Mouse (Mus musculus) induced T-regulatory cell, adult 2 months (primary cell): ENCODE data around the gene Cfap97d1.
A peak's percentile ranks its signal among the peaks of the same experiment; 100 is the strongest.

Experiments
- DNase-seq: peaks from one replicate; pipeline ENCODE4 v3.0.0-alpha.2; 2012; ENCODE audit warnings: low read depth

Gene Cfap97d1

DNA sequence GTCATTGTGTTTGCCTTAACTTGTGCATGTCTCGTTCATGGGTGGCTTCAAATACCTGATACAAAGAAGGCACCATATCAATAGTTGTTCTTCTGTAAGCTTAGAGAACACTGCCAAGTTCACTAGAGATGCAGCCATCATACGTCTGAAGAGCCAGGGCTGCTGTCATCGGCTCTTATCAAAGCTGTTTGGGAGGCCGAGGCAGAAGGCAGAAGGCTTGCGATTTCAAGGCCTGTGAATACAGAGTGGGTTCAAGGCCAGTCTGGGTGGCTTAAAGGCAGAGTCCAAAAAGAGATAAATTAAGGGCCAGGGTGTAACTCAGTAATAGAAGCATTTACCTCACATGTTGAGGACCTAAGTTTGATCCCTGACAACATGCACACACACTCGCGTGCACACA, 52.3 kb downstream of the Cfap97d1 start:
- DNase-seq: no peak

DNA sequence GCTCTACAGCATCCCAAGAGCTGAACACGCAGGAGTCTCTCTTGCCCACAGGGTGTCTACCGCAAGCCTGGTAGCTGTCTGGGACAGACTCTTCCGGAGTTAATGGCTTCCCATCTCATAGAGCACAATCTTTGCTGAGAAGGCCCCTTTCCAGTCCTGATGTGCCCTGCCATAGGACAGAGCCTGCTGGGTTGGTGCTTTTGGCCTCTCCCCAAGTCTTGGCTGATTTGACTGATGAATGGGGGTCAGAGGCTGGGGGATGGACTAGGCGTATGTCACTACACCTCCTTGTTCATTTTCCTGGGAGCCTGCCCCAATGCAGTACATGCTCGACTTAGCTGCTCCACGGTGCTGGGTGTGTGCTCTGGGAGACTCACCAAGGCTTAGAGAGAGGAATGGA, 53.7 kb downstream of the Cfap97d1 start:
- DNase-seq: no peak

DNA sequence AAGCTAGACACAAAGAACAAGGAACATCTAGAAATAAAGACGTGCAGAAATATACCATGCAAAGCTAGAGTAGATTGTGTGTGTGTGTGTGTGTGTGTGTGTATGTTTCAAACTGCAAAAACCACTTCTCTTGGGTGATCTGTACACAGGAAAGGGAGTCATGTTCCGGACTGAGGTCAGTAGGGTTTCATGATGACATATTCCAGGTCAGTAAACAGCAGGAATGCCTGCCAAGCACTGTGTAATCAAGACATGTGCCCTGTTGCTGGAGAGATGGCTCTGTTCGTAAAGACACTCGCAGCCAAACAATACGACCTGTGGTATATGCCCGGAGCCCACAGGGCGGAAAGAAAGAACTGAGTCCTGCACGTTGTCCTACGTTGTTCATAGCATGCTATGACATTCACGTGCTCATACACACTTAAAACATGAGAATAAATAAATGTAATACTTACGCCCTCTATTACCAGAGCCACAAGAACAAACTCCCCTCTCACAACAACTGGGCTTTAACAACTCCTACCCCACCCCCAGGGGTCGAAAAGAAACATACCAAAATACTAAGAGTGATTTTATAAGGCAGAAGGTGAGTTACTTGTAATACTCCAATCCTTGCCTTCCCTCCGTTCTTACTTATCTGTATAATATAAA, 55.5 kb downstream of the Cfap97d1 start:
- DNase-seq: no peak

DNA sequence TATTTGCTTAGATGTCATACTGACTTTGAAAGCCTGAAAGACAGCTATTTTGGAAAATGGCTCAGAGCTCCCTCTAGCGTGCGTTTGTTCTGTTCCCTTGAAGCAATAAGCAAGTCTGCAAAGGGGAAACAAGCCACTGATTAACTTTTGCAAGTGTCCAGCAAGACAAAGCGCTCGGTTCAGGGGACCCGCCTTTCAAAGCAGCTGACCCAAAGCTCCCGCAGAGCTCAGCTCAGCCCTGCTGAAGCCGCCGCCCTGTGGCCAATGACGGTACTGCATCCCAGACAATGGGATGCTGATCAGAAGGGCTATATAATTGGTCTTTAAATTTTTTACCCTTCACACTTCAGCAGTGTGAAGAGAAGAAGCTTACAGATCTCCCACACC, 56.1 kb downstream of the Cfap97d1 start:
- peak; percentile 77 for DNase-seq

DNA sequence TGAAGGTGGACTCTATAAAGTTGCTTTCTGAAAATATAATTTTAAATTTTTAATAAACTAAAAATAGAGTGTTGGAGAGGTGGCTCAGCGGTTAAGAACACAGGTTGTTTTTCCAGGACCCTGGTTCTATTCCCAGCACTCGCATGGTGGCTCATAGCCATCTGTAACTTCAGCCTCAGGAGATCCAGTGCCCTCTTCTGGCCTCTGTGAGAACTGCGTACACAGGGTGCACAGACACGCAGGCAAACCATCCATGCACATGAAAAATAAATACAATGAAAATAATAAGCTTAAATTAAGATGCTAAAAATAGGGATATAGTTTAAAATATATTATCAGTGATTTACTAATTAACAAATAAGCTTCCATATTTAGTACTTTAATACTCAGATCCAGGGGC, 56.6 kb downstream of the Cfap97d1 start:
- DNase-seq: peak; percentile 40

DNA sequence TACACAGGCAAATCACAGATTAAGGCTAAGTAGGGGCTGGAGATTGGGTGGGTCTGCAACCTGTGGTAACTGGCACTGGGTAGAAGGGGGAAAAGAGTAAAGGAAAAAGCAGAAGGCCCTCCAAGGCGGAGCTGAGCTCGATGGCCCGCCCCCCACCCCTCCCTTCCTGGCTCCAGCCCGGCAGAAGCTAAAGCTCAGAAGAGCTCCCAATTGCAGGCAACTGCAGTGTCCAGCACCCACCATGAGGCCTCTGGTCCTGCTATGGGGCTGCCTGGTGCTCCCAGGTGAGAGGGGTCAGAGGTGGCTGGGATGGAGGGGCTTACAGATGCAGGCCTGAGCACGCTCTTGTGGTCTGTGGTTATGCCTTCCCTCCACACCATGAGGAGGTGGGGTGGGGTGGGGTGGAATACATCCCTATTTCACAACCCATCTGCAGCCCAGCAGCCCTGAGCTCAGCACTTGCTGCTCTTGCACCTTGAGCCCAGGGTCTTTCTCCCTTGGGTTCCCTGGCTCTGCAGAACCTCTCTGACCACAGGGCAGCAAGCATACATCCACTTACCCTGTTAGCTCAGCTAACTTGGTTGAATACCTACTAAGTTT, 57.4 kb downstream of the Cfap97d1 start, which contains the start of gene Cd300lg:
Gene Cd300lg (plus strand): TSS at position 160 of the 600 bp plus-strand sequence.
- DNase-seq: no peak
